Mouse (Mus musculus) hindbrain, embryonic 11.5 days (tissue): ENCODE data around the gene Zbtb42. TPM values are rescaled to one million over a fixed set of nuclear protein-coding genes. Genes with fewer than 3 reads are reported as not detected.

Source experiments
- ATAC-seq: fragments of 200-750 bp; cut with Nextera tagmentation; 2 replicates; pipeline ENCODE4 v1.8.0; 2017; ENCODE audit warnings: mild to moderate bottlenecking, moderate TSS enrichment, moderate library complexity; ENCODE audit not compliant: low FRiP score
- DNase-seq: peaks from one replicate; pipeline ENCODE4 v3.0.0-alpha.2; 2015; ENCODE audit warnings: low spot score
- H3K27ac ChIP-seq: fragments of 300-500 bp; sonication (generic); 2 replicates; pipeline ENCODE4 v1.5.1; 2014; ENCODE audit warnings: mild to moderate bottlenecking, low read depth, low read length
- H3K27me3 ChIP-seq: fragments of 300-500 bp; sonication (generic); 2 replicates; pipeline ENCODE4 v1.6.1; 2014; ENCODE audit warnings: mild to moderate bottlenecking, low read length, moderate library complexity, mixed read lengths; ENCODE audit not compliant: control insufficient read depth, insufficient read depth
- H3K36me3 ChIP-seq: fragments of 300-500 bp; sonication (generic); 2 replicates; pipeline ENCODE4 v1.6.1; 2014; ENCODE audit warnings: mild to moderate bottlenecking, low read length, moderate library complexity, mixed read lengths; ENCODE audit not compliant: control insufficient read depth, insufficient read depth
- H3K4me1 ChIP-seq: fragments of 300-500 bp; sonication (generic); replicated peaks from 2 replicates; pipeline ENCODE4 v1.6.1; 2014; ENCODE audit warnings: low read length, mixed read lengths; ENCODE audit not compliant: control insufficient read depth, insufficient read depth
- H3K4me2 ChIP-seq: fragments of 300-500 bp; sonication (generic); replicated peaks from 2 replicates; pipeline ENCODE4 v1.6.1; 2014; ENCODE audit warnings: mild to moderate bottlenecking, low read depth, low read length
- H3K4me3 ChIP-seq: fragments of 300-500 bp; sonication (generic); 2 replicates; pipeline ENCODE4 v1.5.1; 2014; ENCODE audit warnings: low read depth, low read length
- H3K9ac ChIP-seq: fragments of 300-500 bp; sonication (generic); 2 replicates; pipeline ENCODE4 v1.6.1; 2014; ENCODE audit warnings: low read depth, low read length
- H3K9me3 ChIP-seq: fragments of 300-500 bp; sonication (generic); 2 replicates; pipeline ENCODE4 v1.6.1; 2016; ENCODE audit warnings: low read length; ENCODE audit not compliant: control insufficient read depth
- WGBS: fragments of 180-500 bp; shearing (Covaris S2); extraction: QIAGEN DNeasy Blood & Tissue Kit; methylation state at CpG from one replicate; pipeline ENCODE4 v1.1.7; 2014; 5-methylcytosine and 5-hydroxymethylcytosine counted together
- polyA plus RNA-seq: library from polyadenylated mRNA; unstranded; fragments of >200 nt; fragmentation: Nextera tagmentation; extraction: Ambion mirVana; gene quantifications from 2 replicates; pipeline ENCODE4 v1.2.1, GENCODE M21; 2014

The Zbtb42 gene
- polyA plus RNA-seq, 1 experiment from 2014 or later: 7.0 TPM

DNA sequence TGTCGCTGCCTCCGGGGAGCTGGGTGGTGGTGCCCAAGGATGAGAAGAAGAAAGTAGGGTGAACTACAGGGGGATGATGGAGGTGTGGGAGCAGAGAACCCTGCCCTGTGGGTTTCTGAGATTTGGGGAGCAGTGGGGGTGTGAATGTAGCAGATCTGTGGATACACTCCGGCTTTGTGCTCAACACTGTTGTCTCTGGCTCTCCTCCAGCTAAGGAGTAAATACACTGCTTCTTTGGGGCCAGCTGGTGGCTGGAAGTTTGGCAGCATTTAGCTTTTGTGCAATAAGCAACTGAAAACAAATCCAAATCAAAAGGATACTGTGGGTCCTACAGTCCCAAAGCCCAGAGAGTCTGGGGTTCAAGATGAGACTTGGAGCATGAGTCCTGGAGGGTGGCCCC lies 35.4 kb downstream of the Zbtb42 start:
- no peak overlapping the region for H3K4me3 ChIP-seq
- no peak overlapping the region for H3K27ac ChIP-seq
- no peaks in the 10 kb centered on the region for H3K27me3 ChIP-seq
- H3K36me3 ChIP-seq: no peaks in the 10 kb centered on the region
- ATAC-seq: no peak
- no peak for DNase-seq
- H3K9me3 ChIP-seq: no peaks in the 10 kb centered on the region
- no peak overlapping the region for H3K9ac ChIP-seq
- WGBS: 87% methylated on average over 3 of the region's 3 CpGs
- no peak overlapping the region for H3K4me2 ChIP-seq
- H3K4me1 ChIP-seq: no peaks in the 10 kb centered on the region

DNA sequence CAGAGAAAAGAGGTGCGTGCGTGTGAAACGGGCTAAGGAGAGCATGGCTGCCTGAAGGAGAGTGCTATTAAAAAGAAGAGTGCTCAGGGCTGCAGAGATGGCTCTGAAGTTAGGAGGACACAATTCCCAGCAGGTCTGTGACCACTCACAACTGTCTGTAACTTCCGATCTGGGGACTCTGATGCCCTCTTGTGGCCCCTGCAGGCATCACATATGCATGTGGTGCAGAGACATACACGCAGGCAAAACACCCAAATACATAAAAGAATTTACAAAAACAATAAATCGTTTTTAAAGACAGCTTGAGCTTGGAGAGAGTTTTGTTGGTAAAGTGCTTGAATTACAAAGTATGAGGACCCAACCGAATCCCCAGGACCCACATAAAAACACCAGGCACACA lies 38.5 kb downstream of the Zbtb42 start:
- Histone ChIP-seq H3K36me3 (no peaks in the 10 kb centered on the region), H3K4me1 (0 out of 2 replicates have a peak, but pooled peaks cover 3% of the 10 kb centered on the region), H3K9me3 (no peaks in the 10 kb centered on the region), H3K27me3 (peaks cover 10% of the 10 kb centered on the region), H3K4me2 (no peak overlapping the region), H3K9ac (no peak overlapping the region), H3K4me3 (no peak overlapping the region), H3K27ac (no peak overlapping the region)
- WGBS: 26% methylated on average over 7 of the region's 7 CpGs
- DNase-seq (peak; percentile 73), ATAC-seq (no peak)

- no peak overlapping the region for H3K9ac ChIP-seq
- H3K4me2 ChIP-seq: no peak overlapping the region
- H3K9me3 ChIP-seq: no peaks in the 10 kb centered on the region
- no peaks in the 10 kb centered on the region for H3K36me3 ChIP-seq
- no peak for ATAC-seq
- no peak overlapping the region for H3K4me3 ChIP-seq
- no peak overlapping the region for H3K27ac ChIP-seq
- DNase-seq: no peak
- 73% methylated on average over 5 of the region's 5 CpGs for WGBS
- H3K4me1 ChIP-seq: 0 out of 2 replicates have a peak, but pooled peaks cover 3% of the 10 kb centered on the region
- peaks cover 19% of the 10 kb centered on the region for H3K27me3 ChIP-seq
Observed at GRCm38 (mm10) chr12:112718995-112719394, 40.4 kb downstream of the Zbtb42 start.

DNA sequence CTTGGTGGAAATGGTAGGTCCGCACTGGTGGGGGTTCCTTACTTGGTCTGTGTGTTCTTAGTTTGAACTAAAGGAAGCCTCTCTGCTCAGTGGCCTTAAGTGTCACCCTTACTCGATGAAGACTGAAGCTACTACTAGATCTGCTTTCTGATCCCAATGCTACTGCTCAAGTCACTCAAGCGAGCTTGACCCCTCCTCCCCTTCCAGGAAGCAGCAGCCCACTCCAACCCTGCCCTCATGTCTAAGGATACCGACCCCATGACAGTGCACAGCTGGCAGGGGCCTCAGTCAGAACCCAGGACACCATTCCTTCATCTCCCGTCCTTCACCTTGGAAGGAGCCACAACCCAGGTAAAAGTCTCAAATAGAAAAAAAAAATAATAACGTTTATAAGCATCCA lies 41.6 kb downstream of the Zbtb42 start, which contains the start of gene Cep170b:
Cep170b (plus strand) TSS at position 240 of the 400 bp plus-strand sequence.
- ATAC-seq (no peak), DNase-seq (no peak)
- Histone ChIP-seq H3K4me2 (peak within 1 kb of the TSS; percentile 99), H3K9me3 (no peaks in the 10 kb centered on the region), H3K36me3 (no peaks in the 10 kb centered on the region), H3K4me1 (0 out of 2 replicates have a peak, but pooled peaks cover 3% of the 10 kb centered on the region), H3K27ac (no peak within 1 kb of the TSS), H3K4me3 (peak within 1 kb of the TSS; percentile 80; the same call in 1 of the 2 replicates), H3K9ac (no peak within 1 kb of the TSS), H3K27me3 (peaks cover 19% of the 10 kb centered on the region)
- 71% methylated on average over 6 of the region's 6 CpGs for WGBS

GRCm38 (mm10) chr12:112720890-112721423 lies 42.3 kb downstream of the Zbtb42 start:
- Histone ChIP-seq H3K27me3 (peaks cover 19% of the 10 kb centered on the region), H3K4me2 (peak overlapping the region; percentile 99; the same call in 1 of the 2 replicates), H3K9ac (no peak overlapping the region), H3K9me3 (no peaks in the 10 kb centered on the region), H3K4me3 (0 out of 2 replicates have a peak overlapping the region, but pooled peaks have one; percentile 80), H3K36me3 (no peaks in the 10 kb centered on the region), H3K27ac (no peak overlapping the region), H3K4me1 (0 out of 2 replicates have a peak, but pooled peaks cover 3% of the 10 kb centered on the region)
- no peak for DNase-seq
- ATAC-seq: no peak
- 33% methylated on average over 12 of the region's 12 CpGs for WGBS

DNA sequence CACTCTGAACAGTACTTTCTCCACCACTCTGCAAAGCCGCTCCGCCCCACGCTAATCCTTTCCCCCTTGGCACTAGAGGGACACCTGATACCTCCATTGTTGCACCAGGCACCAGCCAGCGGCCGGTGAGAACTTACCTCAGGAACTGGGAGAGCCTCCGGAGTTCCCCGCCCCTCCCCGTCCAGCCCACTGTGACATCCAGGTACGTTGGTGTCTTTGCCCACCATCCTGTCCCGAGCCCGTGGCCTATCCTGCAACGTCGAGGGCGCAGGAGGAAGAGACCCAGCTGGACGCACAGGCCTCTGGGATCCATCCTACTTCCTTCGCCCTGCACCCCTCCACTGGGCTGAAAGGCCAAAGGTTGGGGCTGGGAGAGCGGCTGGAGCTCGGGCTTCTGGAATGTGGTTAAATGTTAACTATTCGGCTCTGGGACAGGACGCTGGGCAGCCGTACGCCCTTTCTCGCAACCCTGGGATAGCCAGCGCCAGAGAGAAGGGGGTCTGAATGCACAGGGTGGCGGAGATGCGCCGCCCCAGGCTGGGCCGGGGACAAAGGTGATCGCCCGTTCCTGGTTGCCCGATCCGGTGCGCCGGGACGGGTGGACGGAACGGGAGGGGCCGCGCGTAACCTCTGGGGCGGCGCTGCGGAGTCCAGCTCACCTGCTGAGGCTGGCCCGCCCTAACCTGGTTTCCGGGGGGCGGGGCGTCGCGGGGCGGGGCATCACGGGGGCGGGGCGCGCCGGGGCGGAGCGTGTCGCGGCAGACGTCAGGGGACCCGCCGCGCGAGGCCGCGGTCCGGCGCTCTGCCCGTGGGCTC lies 43.0 kb downstream of the Zbtb42 start:
- H3K36me3 ChIP-seq: no peaks in the 10 kb centered on the region
- ATAC-seq (peak; percentile 53), DNase-seq (peak; percentile 68)
- H3K4me2 ChIP-seq: peak overlapping the region; percentile 99
- no peaks in the 10 kb centered on the region for H3K9me3 ChIP-seq
- peak overlapping the region; percentile 80 for H3K4me3 ChIP-seq
- peaks cover 19% of the 10 kb centered on the region for H3K27me3 ChIP-seq
- peak overlapping the region; percentile 54 for H3K27ac ChIP-seq
- peak overlapping the region; percentile 75 for H3K9ac ChIP-seq
- WGBS: 1% methylated on average over 47 of the region's 69 CpGs
- 0 out of 2 replicates have a peak, but pooled peaks cover 3% of the 10 kb centered on the region for H3K4me1 ChIP-seq

DNA sequence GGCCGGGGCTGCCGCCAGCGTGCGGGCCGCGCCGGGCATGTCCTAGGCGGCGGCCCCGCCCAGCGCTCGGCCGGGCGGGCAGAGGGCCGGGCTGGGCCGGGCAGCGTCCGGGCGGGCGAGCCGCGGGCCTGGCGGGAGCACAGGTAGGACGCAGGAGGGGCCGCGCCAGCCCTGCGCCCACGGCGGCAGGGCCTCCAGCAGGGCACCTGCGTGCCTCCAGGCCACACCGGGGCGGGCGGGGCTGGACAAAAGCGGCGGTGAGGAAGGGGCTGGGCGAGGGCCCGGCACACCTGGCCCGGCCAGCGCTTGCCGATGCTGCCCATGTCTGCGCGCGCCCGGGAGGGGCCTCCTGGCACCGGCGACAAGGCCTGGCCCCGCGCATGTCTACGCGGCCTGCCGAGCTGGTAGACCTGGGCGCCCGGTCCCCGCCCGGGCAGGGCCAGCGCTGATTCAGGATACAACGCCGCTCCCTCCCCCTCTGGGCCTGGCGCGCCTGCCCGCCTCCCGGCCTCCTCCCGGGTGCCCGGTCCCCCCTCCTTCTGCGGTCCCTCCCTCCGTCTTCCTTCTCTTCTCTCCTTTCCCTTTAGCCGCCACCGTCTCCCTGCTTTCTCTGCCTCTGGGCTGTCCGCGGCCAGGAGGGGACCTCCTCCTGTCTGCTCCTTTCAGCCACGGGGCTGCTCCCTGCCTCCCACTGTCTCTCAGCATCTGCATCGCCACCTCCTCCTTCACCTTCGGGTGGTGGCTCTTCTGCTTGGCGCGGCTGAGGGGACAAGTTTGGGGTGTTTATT lies 43.8 kb downstream of the Zbtb42 start:
- H3K4me1 ChIP-seq: 0 out of 2 replicates have a peak, but pooled peaks cover 3% of the 10 kb centered on the region
- peak; percentile 58 for DNase-seq
- peak; percentile 57 for ATAC-seq
- peak overlapping the region; percentile 80 for H3K4me3 ChIP-seq
- peak overlapping the region; percentile 99 for H3K4me2 ChIP-seq
- no peaks in the 10 kb centered on the region for H3K36me3 ChIP-seq
- H3K27me3 ChIP-seq: peaks cover 19% of the 10 kb centered on the region
- H3K27ac ChIP-seq: peak overlapping the region; percentile 10; the same call in 1 of the 2 replicates
- WGBS: 1% methylated on average over 61 of the region's 75 CpGs
- H3K9ac ChIP-seq: peak overlapping the region; percentile 75
- no peaks in the 10 kb centered on the region for H3K9me3 ChIP-seq

- ATAC-seq (peak; percentile 13), DNase-seq (no peak)
- 9% methylated on average over 5 of the region's 5 CpGs for WGBS
- Histone ChIP-seq H3K36me3 (no peaks in the 10 kb centered on the region), H3K4me1 (0 out of 2 replicates have a peak, but pooled peaks cover 3% of the 10 kb centered on the region), H3K9me3 (no peaks in the 10 kb centered on the region), H3K4me2 (peak overlapping the region; percentile 99), H3K4me3 (peak overlapping the region; percentile 80), H3K27ac (no peak overlapping the region), H3K27me3 (peaks cover 19% of the 10 kb centered on the region), H3K9ac (peak overlapping the region; percentile 75)
Observed at GRCm38 (mm10) chr12:112723028-112723330, 44.4 kb downstream of the Zbtb42 start.
